Mouse (Mus musculus) ES-Bruce4 (cell line): ENCODE measurements around the gene Ece2. TPM values are rescaled to one million over a fixed set of nuclear protein-coding genes. Genes with fewer than 3 reads are reported as not detected.

Source experiments
- H3K27ac ChIP-seq: 2 replicates; pipeline ENCODE4 v1.5.1; 2012; ENCODE audit warnings: low read length, inconsistent platforms; ENCODE audit not compliant: insufficient read depth
- H3K27me3 ChIP-seq: 2 replicates; pipeline ENCODE4 v1.6.1; 2012; ENCODE audit warnings: mild to moderate bottlenecking, low read length, inconsistent platforms; ENCODE audit not compliant: control insufficient read depth, poor library complexity, insufficient read depth, severe bottlenecking
- H3K36me3 ChIP-seq: 2 replicates; pipeline ENCODE4 v1.6.1; 2012; ENCODE audit warnings: inconsistent platforms, mild to moderate bottlenecking, low read length, moderate library complexity; ENCODE audit not compliant: control insufficient read depth, poor library complexity, insufficient read depth, severe bottlenecking
- H3K4me1 ChIP-seq: one replicate; pipeline ENCODE4 v1.8.1; 2011; ENCODE audit warnings: low read length; ENCODE audit not compliant: control insufficient read depth, insufficient read depth
- H3K4me3 ChIP-seq: 2 replicates; pipeline ENCODE4 v1.5.1; 2011; ENCODE audit warnings: low read depth, mild to moderate bottlenecking, low read length
- H3K9ac ChIP-seq: 2 replicates; pipeline ENCODE4 v1.6.1; 2012; ENCODE audit warnings: low read depth, mild to moderate bottlenecking, inconsistent platforms; ENCODE audit not compliant: poor library complexity, severe bottlenecking
- H3K9me3 ChIP-seq: replicated peaks from 2 replicates; pipeline ENCODE4 v1.6.1; 2012; ENCODE audit warnings: mild to moderate bottlenecking, low read length, inconsistent platforms; ENCODE audit not compliant: control insufficient read depth, poor library complexity, insufficient read depth, severe bottlenecking
- CTCF ChIP-seq: IDR thresholded peaks from one replicate; pipeline ENCODE4 v1.8.1; 2011; ENCODE audit warnings: low read depth, low read length
- EP300 ChIP-seq: IDR thresholded peaks from 2 replicates; pipeline ENCODE4 v1.6.1; 2011; ENCODE audit warnings: low read depth, low read length; ENCODE audit not compliant: insufficient read depth
- POLR2A ChIP-seq: IDR thresholded peaks from one replicate; pipeline ENCODE4 v1.8.1; 2011; ENCODE audit warnings: low read length; ENCODE audit not compliant: insufficient read depth
- polyA plus RNA-seq: library from polyadenylated mRNA; stranded (reverse); fragments of >200 nt; gene quantifications from 2 replicates; pipeline ENCODE4 v1.2.4, GENCODE M21; 2011; ENCODE audit warnings: low read depth; ENCODE audit not compliant: missing spikeins, insufficient read depth, insufficient read length

Ece2 gene
- polyA plus RNA-seq, 1 experiment = 3.4 TPM

- Histone ChIP-seq H3K36me3 (no peaks in the 10 kb centered on the region), H3K27me3 (no peaks in the 10 kb centered on the region), H3K9me3 (no peaks in the 10 kb centered on the region), H3K27ac (no peak within 1 kb of the TSS), H3K4me3 (peak within 1 kb of the TSS; percentile 70), H3K4me1 (no peaks in the 10 kb centered on the region), H3K9ac (peak within 1 kb of the TSS; percentile 94)
- TF ChIP-seq POLR2A = no peak
- TF ChIP-seq CTCF = no peak
- no peak for TF ChIP-seq EP300
Observed at GRCm38 (mm10) chr16:20621191-20621990, 8.2 kb upstream of the Ece2 start, which contains the start of gene Camk2n2. TSS of gene Camk2n2 (minus strand) at chr16:20621287.

- Histone ChIP-seq H3K4me1 (no peaks in the 10 kb centered on the region), H3K36me3 (no peaks in the 10 kb centered on the region), H3K9me3 (no peaks in the 10 kb centered on the region), H3K4me3 (peak overlapping the region; percentile 70), H3K27me3 (no peaks in the 10 kb centered on the region), H3K9ac (peak overlapping the region; percentile 94), H3K27ac (no peak overlapping the region)
- no peak for TF ChIP-seq EP300
Observed at GRCm38 (mm10) chr16:20621991-20622685, 7.5 kb upstream of the Ece2 start.

GRCm38 (mm10) chr16:20623211-20623610, 6.4 kb upstream of the Ece2 start:
- no peak for TF ChIP-seq POLR2A
- no peak for TF ChIP-seq CTCF
- TF ChIP-seq EP300 = no peak

GRCm38 (mm10) chr16:20628871-20629391, 697 bp upstream of the Ece2 start:
- Histone ChIP-seq H3K9me3 (no peaks in the 10 kb centered on the region), H3K27ac (no peak overlapping the region), H3K36me3 (no peaks in the 10 kb centered on the region), H3K4me3 (no peak overlapping the region), H3K27me3 (no peaks in the 10 kb centered on the region), H3K9ac (peak overlapping the region; percentile 47; the same call in 1 of the 2 replicates), H3K4me1 (peaks cover 2% of the 10 kb centered on the region)
- no peak for TF ChIP-seq EP300
- TF ChIP-seq POLR2A = no peak
- no peak for TF ChIP-seq CTCF

More at GRCm38 (mm10) chr16:20623211-20623610, 6.4 kb upstream of the Ece2 start:
- Histone ChIP-seq H3K27ac (no peak overlapping the region), H3K27me3 (no peaks in the 10 kb centered on the region), H3K9ac (no peak overlapping the region), H3K4me1 (no peaks in the 10 kb centered on the region), H3K4me3 (no peak overlapping the region), H3K36me3 (no peaks in the 10 kb centered on the region), H3K9me3 (no peaks in the 10 kb centered on the region)

- Histone ChIP-seq H3K9me3 (no peaks in the 10 kb centered on the region), H3K36me3 (no peaks in the 10 kb centered on the region), H3K27me3 (no peaks in the 10 kb centered on the region), H3K27ac (no peak overlapping the region), H3K4me1 (no peaks in the 10 kb centered on the region), H3K4me3 (no peak overlapping the region), H3K9ac (no peak overlapping the region)
- TF ChIP-seq CTCF (no peak), EP300 (no peak), POLR2A (no peak)
Observed at GRCm38 (mm10) chr16:20637410-20637809, 7.8 kb downstream of the Ece2 start.

- Histone ChIP-seq H3K27ac (no peak overlapping the region), H3K36me3 (no peaks in the 10 kb centered on the region)
Observed at GRCm38 (mm10) chr16:20638367-20638766, 8.7 kb downstream of the Ece2 start.

More at GRCm38 (mm10) chr16:20638367-20638766, 8.7 kb downstream of the Ece2 start:
- Histone ChIP-seq H3K9ac (no peak overlapping the region), H3K4me1 (no peaks in the 10 kb centered on the region), H3K27me3 (no peaks in the 10 kb centered on the region), H3K9me3 (no peaks in the 10 kb centered on the region), H3K4me3 (no peak overlapping the region)
- TF ChIP-seq CTCF (no peak), EP300 (no peak), POLR2A (no peak)
